Mouse (Mus musculus) E14TG2a.4 (cell line): ENCODE measurements around the gene Filip1l.

ENCODE experiments used
- H3K27me3 ChIP-seq: 2 replicates; pipeline ENCODE4 v1.6.1; 2014; ENCODE audit warnings: low read length, control low read depth; ENCODE audit not compliant: insufficient read depth
- H3K36me3 ChIP-seq: 2 replicates; pipeline ENCODE4 v1.6.1; 2014; ENCODE audit warnings: low read length, control low read depth; ENCODE audit not compliant: insufficient read depth
- H3K4me1 ChIP-seq: replicated peaks from 2 replicates; pipeline ENCODE4 v1.6.1; 2014; ENCODE audit warnings: low read depth, low read length, control low read depth
- H3K4me3 ChIP-seq: replicated peaks from 2 replicates; pipeline ENCODE4 v1.5.1; 2014; ENCODE audit warnings: mild to moderate bottlenecking, low read length
- H3K9me3 ChIP-seq: 2 replicates; pipeline ENCODE4 v1.6.1; 2014; ENCODE audit warnings: low read length, control low read depth
- CTCF ChIP-seq: conservative IDR thresholded peaks from 2 replicates; pipeline ENCODE4 v1.5.1; 2014; ENCODE audit warnings: low read length
- NANOG ChIP-seq: IDR thresholded peaks from 2 replicates; pipeline ENCODE4 v1.6.1; 2014; ENCODE audit warnings: borderline replicate concordance, low read length, mixed read lengths
- POU5F1 ChIP-seq: IDR thresholded peaks from 2 replicates; pipeline ENCODE4 v1.6.1; 2014; ENCODE audit warnings: low read length, borderline replicate concordance

Filip1l gene

DNA sequence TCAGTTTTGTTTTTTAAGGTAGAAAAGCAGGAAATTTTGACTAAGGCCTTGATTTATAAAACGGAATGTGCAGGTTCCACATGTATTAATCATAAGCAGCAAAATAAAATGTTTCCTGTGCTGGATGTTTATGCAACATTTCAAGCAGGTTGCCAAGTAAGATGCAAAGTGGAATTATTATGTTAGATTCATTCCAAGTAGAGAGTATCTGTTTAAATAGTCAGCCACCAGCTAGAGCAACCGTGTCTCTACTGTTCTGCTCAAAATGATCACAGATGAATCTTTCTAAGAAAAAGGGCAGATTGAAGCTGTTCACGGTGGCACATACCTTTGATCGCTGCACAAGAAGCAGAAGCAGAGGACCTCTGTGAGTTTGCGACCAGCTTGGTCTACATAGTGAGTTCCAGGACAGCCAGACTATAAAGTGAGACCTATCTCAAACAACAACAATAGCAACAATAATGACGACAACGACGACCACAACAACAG is 34.2 kb upstream of the Filip1l start:
- no peak overlapping the region for H3K4me3 ChIP-seq
- no peaks in the 10 kb centered on the region for H3K9me3 ChIP-seq
- H3K4me1 ChIP-seq: no peaks in the 10 kb centered on the region
- TF ChIP-seq CTCF: no peak
- TF ChIP-seq NANOG: no peak
- no peak for TF ChIP-seq POU5F1
- H3K27me3 ChIP-seq: no peaks in the 10 kb centered on the region
- peaks cover 14% of the 10 kb centered on the region for H3K36me3 ChIP-seq

DNA sequence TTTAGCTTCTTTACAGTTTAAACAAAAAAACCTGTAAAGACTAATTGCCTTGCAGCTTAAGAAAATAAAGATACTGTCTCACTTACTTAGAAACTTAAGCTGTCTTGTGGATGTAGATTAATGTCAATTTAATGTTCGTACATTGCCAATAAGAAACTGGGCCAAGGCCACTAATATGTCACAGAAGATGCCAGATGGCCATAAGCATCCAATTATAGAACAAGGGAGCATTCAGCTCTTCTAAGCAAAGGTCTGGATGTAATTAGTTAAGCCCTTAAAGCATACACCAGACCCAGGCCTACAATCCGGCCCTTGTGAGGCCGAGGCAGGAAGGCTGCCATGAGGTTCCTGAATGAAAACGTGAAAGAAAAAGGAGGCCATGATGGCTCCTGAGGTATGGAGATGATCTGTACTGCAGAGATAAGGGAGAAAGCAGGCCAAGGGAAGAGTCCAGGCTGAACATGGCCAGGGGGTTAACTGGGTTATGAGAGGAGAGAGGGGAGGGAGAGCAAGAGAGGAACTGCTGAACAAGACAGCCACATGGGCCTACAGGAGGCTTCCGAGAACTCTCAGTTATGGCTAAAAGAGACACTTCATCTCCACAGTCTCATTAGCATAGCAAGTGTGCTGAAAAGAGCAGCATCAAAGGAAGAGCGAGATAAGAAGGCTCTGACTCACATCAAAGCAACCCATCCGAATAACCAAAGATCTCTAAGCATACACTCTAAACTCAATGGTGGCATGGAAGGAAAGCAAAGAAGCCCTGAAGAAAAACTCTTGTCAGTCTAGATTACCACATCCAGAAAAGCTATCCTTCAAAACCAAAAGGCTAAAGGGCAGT is 33.4 kb upstream of the Filip1l start:
- Histone ChIP-seq H3K36me3 (peaks cover 13% of the 10 kb centered on the region), H3K27me3 (no peaks in the 10 kb centered on the region), H3K4me1 (no peaks in the 10 kb centered on the region), H3K4me3 (no peak overlapping the region), H3K9me3 (no peaks in the 10 kb centered on the region)
- TF ChIP-seq POU5F1: no peak
- TF ChIP-seq NANOG: no peak
- no peak for TF ChIP-seq CTCF

DNA sequence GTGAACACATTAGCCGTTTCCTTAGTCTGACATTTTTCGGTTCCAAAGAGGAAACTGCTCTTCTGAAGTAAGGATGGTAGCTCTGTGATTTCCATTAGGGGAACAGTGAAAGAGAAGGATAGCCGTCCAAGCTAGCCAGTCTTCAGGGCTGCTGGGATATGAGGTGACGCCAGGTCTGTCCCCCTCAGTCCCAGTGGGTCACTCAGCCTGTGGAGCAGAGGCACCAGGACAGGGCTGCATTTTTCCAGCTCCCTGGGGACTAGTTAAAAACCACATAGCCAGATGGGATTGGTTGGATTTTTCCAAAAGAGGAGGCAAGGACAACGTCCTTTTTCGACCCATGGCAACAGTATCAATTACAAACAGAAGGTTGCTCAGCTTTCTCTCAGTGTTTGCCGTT is 25.9 kb upstream of the Filip1l start:
- no peak for TF ChIP-seq POU5F1
- TF ChIP-seq CTCF: no peak
- TF ChIP-seq NANOG: no peak
- Histone ChIP-seq H3K9me3 (no peaks in the 10 kb centered on the region), H3K4me3 (no peak overlapping the region), H3K4me1 (no peaks in the 10 kb centered on the region), H3K36me3 (no peaks in the 10 kb centered on the region), H3K27me3 (no peaks in the 10 kb centered on the region)

DNA sequence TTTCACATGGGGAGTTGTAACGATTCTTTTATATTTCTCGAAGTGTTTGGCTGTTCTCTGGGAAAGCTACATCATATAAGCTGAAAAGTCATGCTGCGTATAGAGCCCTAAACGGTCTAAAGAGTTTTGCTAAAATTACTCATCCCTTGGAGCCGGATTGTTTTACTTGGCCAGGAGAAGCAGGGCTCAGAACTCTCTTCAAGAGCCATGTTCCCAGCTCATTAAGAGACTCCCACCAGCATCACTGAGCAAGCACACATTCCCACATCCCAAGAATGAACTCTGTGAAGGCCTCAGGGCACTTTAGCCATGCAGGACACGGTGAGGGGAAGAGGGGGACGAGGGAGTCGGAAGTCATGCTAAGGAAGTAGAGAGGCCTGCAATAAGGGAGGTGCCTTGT is 23.9 kb upstream of the Filip1l start:
- no peaks in the 10 kb centered on the region for H3K9me3 ChIP-seq
- H3K27me3 ChIP-seq: no peaks in the 10 kb centered on the region
- TF ChIP-seq NANOG (no peak), POU5F1 (no peak), CTCF (no peak)
- H3K4me1 ChIP-seq: no peaks in the 10 kb centered on the region
- no peak overlapping the region for H3K4me3 ChIP-seq
- H3K36me3 ChIP-seq: no peaks in the 10 kb centered on the region

DNA sequence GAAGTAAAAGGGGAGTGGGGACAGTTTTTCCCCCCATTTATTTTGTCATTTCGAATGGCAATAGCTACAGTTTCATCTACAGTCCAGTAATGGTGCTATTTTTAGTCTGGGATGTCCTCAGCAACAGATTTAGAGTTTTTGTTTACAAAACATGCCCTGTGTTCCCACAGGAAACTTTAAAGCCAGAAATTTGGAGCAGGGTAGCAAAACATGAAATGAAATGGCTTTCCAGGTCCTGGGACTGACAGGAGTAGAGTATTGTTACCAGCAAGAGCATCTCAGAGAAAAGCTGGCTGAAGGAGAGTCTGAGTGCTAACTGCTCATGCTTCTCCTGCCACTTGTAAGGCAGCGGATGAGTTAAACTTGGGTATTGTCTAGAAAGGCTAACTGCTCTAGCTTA is 22.8 kb upstream of the Filip1l start:
- TF ChIP-seq NANOG (no peak), CTCF (no peak), POU5F1 (no peak)
- Histone ChIP-seq H3K27me3 (no peaks in the 10 kb centered on the region), H3K9me3 (no peaks in the 10 kb centered on the region), H3K36me3 (no peaks in the 10 kb centered on the region), H3K4me3 (no peak overlapping the region), H3K4me1 (no peaks in the 10 kb centered on the region)

DNA sequence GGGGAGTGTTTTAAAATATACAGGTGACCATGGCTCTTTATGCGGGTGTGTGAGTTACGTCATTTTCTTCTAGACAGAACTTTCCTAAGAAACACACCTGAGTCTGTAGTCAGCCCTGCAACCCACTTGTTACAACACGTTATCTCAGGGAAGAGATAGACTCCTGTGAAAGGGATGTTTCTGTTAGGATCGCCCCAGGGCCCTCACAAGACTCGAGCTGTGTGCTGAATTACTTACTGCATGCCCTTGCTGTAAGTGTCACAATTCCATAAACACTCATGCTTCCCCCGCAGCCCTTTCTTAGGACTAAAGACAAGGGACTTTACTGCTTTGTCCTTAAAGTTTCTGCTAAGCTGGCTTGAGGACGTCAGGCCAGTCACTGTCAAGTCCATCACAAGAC is 20.6 kb upstream of the Filip1l start:
- TF ChIP-seq NANOG (no peak), POU5F1 (no peak), CTCF (no peak)
- H3K36me3 ChIP-seq: no peaks in the 10 kb centered on the region
- no peaks in the 10 kb centered on the region for H3K27me3 ChIP-seq
- no peaks in the 10 kb centered on the region for H3K9me3 ChIP-seq
- no peak overlapping the region for H3K4me3 ChIP-seq
- no peaks in the 10 kb centered on the region for H3K4me1 ChIP-seq

DNA sequence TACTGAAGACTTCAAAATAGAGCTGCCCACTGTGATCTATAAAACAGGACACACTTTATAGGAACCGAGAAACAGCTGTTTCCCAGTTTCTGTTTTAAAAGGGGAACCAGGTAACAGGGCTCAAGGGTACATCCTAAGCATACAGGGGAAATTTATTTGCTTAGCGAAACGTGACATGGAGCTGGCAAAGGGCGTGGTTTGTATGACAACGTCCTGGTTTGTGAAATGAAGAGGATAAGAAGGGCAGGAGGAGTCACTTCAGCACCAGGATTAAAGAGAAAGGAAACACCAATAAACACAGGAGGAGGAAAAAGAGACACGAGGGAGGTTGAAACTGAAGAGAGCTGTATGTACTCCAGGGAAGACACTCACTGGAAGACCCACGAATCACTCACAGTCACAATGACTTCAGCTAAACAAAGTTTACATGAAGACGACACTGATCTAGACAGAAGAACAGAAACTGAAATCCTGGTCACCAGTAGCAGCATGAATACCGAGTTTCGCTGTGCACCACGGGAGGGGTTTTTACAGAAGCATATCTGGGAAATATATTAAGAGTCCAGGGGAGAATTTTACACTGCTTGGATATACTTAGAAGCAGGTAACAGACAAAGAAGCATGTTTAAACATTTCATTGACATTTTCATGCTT is 16.0 kb upstream of the Filip1l start:
- peaks cover 9% of the 10 kb centered on the region for H3K4me1 ChIP-seq
- no peaks in the 10 kb centered on the region for H3K9me3 ChIP-seq
- H3K4me3 ChIP-seq: no peak overlapping the region
- no peaks in the 10 kb centered on the region for H3K36me3 ChIP-seq
- TF ChIP-seq CTCF (no peak), NANOG (no peak), POU5F1 (no peak)
- no peaks in the 10 kb centered on the region for H3K27me3 ChIP-seq

DNA sequence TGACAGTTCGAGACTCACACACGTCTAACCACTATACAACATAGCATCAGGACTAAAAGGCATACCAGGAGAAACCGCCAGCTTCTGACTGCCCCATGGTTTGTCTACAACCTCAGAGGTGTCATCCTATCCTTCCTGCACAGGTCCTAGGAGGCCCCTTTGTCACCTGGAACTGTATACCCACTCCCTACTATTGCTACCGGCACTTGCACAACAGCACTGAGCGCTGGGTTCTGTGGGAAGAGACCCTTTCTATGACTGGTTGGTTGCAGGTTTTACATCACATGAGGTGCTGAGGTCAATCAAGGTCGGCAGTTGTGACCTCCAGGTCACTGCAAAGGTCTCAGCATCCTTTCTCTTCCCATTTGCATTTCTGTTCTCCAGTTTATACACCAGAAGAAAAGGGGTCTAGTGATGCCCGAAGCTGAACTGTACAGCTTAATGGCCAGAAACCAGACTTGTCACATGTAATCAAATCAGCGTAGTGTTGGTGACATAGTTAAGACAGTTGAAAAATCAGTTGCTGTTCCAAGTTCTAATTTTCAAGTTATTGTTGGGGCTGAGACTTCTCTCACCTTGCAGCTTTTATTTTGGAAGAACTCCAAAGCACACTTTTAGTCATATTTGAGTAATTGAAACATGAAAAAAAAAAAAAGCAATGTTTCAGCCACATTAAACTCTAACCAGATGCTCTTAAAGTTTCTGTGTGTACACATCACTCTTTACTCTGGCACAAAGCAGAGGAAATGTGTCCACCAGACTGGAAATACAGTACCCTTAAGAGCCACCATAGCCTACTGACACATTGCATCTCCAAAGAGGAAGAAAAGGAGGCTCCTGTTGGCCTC is 12.9 kb upstream of the Filip1l start:
- H3K27me3 ChIP-seq: no peaks in the 10 kb centered on the region
- peaks cover 12% of the 10 kb centered on the region for H3K9me3 ChIP-seq
- H3K36me3 ChIP-seq: no peaks in the 10 kb centered on the region
- H3K4me3 ChIP-seq: no peak overlapping the region
- TF ChIP-seq POU5F1: no peak
- no peak for TF ChIP-seq CTCF
- no peak for TF ChIP-seq NANOG
- H3K4me1 ChIP-seq: peaks cover 9% of the 10 kb centered on the region
